Mouse (Mus musculus) testis, adult 2 months (tissue): Measurements from ENCODE around the gene Usp24.

Experiments used
- CTCF ChIP-seq: fragments of 200-500 bp; IDR thresholded peaks from 2 replicates; pipeline ENCODE4 v1.5.1; 2012; ENCODE audit warnings: low read depth, mild to moderate bottlenecking, inconsistent platforms, low read length, moderate library complexity; ENCODE audit not compliant: control insufficient read depth, insufficient read depth, insufficient replicate concordance
- POLR2A ChIP-seq: fragments of 200-500 bp; IDR thresholded peaks from 2 replicates; pipeline ENCODE4 v1.6.1; 2012; ENCODE audit warnings: low read depth, mild to moderate bottlenecking, inconsistent platforms, low read length, moderate library complexity; ENCODE audit not compliant: control insufficient read depth

DNA sequence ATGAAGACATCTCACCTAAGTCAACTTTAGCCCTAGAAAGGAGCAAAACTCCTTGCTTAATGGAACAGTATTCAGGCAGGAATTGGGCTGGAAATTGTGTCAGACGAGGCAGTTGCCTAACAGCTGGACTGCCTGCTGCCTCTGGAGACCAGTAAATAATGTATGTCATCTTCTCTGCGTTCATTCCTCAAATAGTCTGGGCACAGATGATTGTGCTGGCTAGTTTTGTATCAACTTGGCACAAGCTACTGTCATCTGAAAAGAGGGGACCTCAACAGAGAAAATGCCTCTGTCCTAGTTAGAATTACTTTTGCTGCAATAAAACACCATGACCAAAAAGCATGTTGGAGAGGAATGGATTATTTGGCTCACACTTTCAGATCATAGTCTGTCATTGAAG, 39.1 kb upstream of the Usp24 start:
- no peak for TF ChIP-seq CTCF
- no peak for TF ChIP-seq POLR2A
